Mouse (Mus musculus) limb, embryonic 14.5 days (tissue): ENCODE measurements around the gene Mup7. TPM values are rescaled to one million over a fixed set of nuclear protein-coding genes. Genes with fewer than 3 reads are reported as not detected.
"Not testable (repeated sequence)": the region's sequence is repeated elsewhere in the genome, so short reads cannot be mapped to it uniquely, and the experiment has no call there.

ENCODE experiments used
- ATAC-seq: fragments of 200-750 bp; cut with Nextera tagmentation; 2 replicates; pipeline ENCODE4 v1.8.0; 2017; ENCODE audit warnings: low read depth, moderate number of reproducible peaks, moderate TSS enrichment; ENCODE audit not compliant: low FRiP score
- DNase-seq: peaks from one replicate; pipeline ENCODE4 v3.0.0-alpha.2; 2015; ENCODE audit warnings: low spot score
- H3K27ac ChIP-seq: fragments of 300-500 bp; sonication (generic); replicated peaks from 2 replicates; pipeline ENCODE4 v1.5.1; 2014; ENCODE audit warnings: low read depth, mild to moderate bottlenecking, low read length, moderate library complexity, mixed read lengths
- H3K27me3 ChIP-seq: fragments of 300-500 bp; sonication (generic); 2 replicates; pipeline ENCODE4 v1.6.1; 2014; ENCODE audit warnings: low read length, mixed read lengths; ENCODE audit not compliant: control insufficient read depth, insufficient read depth
- H3K36me3 ChIP-seq: fragments of 300-500 bp; sonication (generic); 2 replicates; pipeline ENCODE4 v1.6.1; 2014; ENCODE audit warnings: mild to moderate bottlenecking, low read length, moderate library complexity, mixed read lengths; ENCODE audit not compliant: control insufficient read depth, insufficient read depth
- H3K4me1 ChIP-seq: fragments of 300-500 bp; sonication (generic); 2 replicates; pipeline ENCODE4 v1.6.1; 2014; ENCODE audit warnings: antibody characterized with exemption, low read length, mixed read lengths; ENCODE audit not compliant: control insufficient read depth, insufficient read depth
- H3K4me2 ChIP-seq: fragments of 300-500 bp; sonication (generic); replicated peaks from 2 replicates; pipeline ENCODE4 v1.6.1; 2014; ENCODE audit warnings: low read depth, mild to moderate bottlenecking, low read length, moderate library complexity; ENCODE audit not compliant: severe bottlenecking
- H3K4me3 ChIP-seq: fragments of 300-500 bp; sonication (generic); replicated peaks from 2 replicates; pipeline ENCODE4 v1.5.1; 2014; ENCODE audit warnings: low read length
- H3K9ac ChIP-seq: fragments of 300-500 bp; sonication (generic); 2 replicates; pipeline ENCODE4 v1.6.1; 2014; ENCODE audit warnings: mild to moderate bottlenecking, low read depth, low read length, moderate library complexity; ENCODE audit not compliant: severe bottlenecking
- H3K9me3 ChIP-seq: fragments of 300-500 bp; sonication (generic); 2 replicates; pipeline ENCODE4 v1.6.1; 2016; ENCODE audit warnings: low read length; ENCODE audit not compliant: control insufficient read depth
- WGBS: fragments of 180-500 bp; shearing (Covaris S2); extraction: QIAGEN DNeasy Blood & Tissue Kit; methylation state at CpG from one replicate; pipeline ENCODE4 v1.1.7; 2014; 5-methylcytosine and 5-hydroxymethylcytosine counted together
- polyA plus RNA-seq, 2 experiments: library from polyadenylated mRNA; depleted of rRNA in 1 of 2; stranded (reverse) in 1 of 2; unstranded in 1 of 2; fragments of >200 nt; fragmentation: Nextera tagmentation in 1 of 2; extraction: Ambion mirVana in 1 of 2; gene quantifications; 2 replicates each; pipeline versions ENCODE4 v1.2.1 to v1.2.3; 2012 to 2014

The Mup7 gene
- not detected in 2 replicates for polyA plus RNA-seq (2012; rRNA removed)
- polyA plus RNA-seq (2014; fragmentation: Nextera tagmentation; extraction: Ambion mirVana): 0.76 TPM in 1 of 2 replicates, not detected in the other

GRCm38 (mm10) chr4:60070375-60070774 is at the start of gene Mup7:
TSS of gene Mup7 (minus strand) at chr4:60070475.
- WGBS: 71% methylated on average over 2 of the region's 2 CpGs
- not testable (repeated sequence) for H3K9ac ChIP-seq, ATAC-seq, H3K27me3 ChIP-seq, H3K36me3 ChIP-seq, H3K4me3 ChIP-seq, H3K4me1 ChIP-seq, H3K9me3 ChIP-seq, H3K27ac ChIP-seq, H3K4me2 ChIP-seq, DNase-seq

- not testable (repeated sequence) for H3K9ac ChIP-seq, H3K27me3 ChIP-seq, H3K36me3 ChIP-seq, H3K4me3 ChIP-seq, ATAC-seq, H3K4me2 ChIP-seq, DNase-seq, H3K4me1 ChIP-seq, H3K27ac ChIP-seq, H3K9me3 ChIP-seq
- 64% methylated on average over 3 of the region's 3 CpGs for WGBS
These were observed 9.6 kb upstream of the Mup7 start for GRCm38 (mm10) chr4:60079865-60080264.

- not testable (repeated sequence) for H3K27me3 ChIP-seq, H3K4me1 ChIP-seq, H3K4me3 ChIP-seq, ATAC-seq, H3K9me3 ChIP-seq, DNase-seq, H3K27ac ChIP-seq, H3K4me2 ChIP-seq, H3K36me3 ChIP-seq, H3K9ac ChIP-seq
- 50% methylated on average over 12 of the region's 13 CpGs for WGBS
These were observed 40.8 kb downstream of the Mup7 start for GRCm38 (mm10) chr4:60029334-60030111.

- not testable (repeated sequence) for ATAC-seq, H3K9me3 ChIP-seq, H3K4me1 ChIP-seq, H3K36me3 ChIP-seq, H3K27me3 ChIP-seq, H3K4me3 ChIP-seq, DNase-seq, H3K27ac ChIP-seq, H3K4me2 ChIP-seq, H3K9ac ChIP-seq
- WGBS: 88% methylated on average over 7 of the region's 7 CpGs
These were observed 50.1 kb downstream of the Mup7 start for GRCm38 (mm10) chr4:60020141-60020540.

Other genes starting within 250 kb of the Mup7 start
- gene Slc46a2, start 155.4 kb downstream of the Mup7 start, polyA plus RNA-seq (2012; rRNA removed): 0.03 TPM in 1 of 2 replicates, not detected in the other
- gene Slc46a2, start 155.4 kb downstream of the Mup7 start, polyA plus RNA-seq (2014; fragmentation: Nextera tagmentation; extraction: Ambion mirVana): 0.08 and 0.17 TPM in 2 replicates
- not detected in 2 replicates for gene Mup4, start 109.8 kb downstream of the Mup7 start, polyA plus RNA-seq (2012; rRNA removed)
- gene Mup4, start 109.8 kb downstream of the Mup7 start, polyA plus RNA-seq (2014; fragmentation: Nextera tagmentation; extraction: Ambion mirVana): not detected in 2 replicates
- not detected in 2 replicates for gene Mup6, start 106.2 kb downstream of the Mup7 start, polyA plus RNA-seq (2012; rRNA removed)
- not detected in 2 replicates for gene Mup6, start 106.2 kb downstream of the Mup7 start, polyA plus RNA-seq (2014; fragmentation: Nextera tagmentation; extraction: Ambion mirVana)
- gene Mup2, start 83.8 kb upstream of the Mup7 start, polyA plus RNA-seq (2012; rRNA removed): not detected in 2 replicates
- gene Mup2, start 83.8 kb upstream of the Mup7 start, polyA plus RNA-seq (2014; fragmentation: Nextera tagmentation; extraction: Ambion mirVana): 0.36 and 0.69 TPM in 2 replicates
- gene Mup8, start 152.1 kb upstream of the Mup7 start, polyA plus RNA-seq (2012; rRNA removed): not detected in 2 replicates
- gene Mup8, start 152.1 kb upstream of the Mup7 start, polyA plus RNA-seq (2014; fragmentation: Nextera tagmentation; extraction: Ambion mirVana): not detected in 2 replicates